Mouse (Mus musculus) liver, postnatal 0 days (tissue): ENCODE measurements around the gene Mchr1.

Experiments
- CTCF ChIP-seq: sonication (generic); IDR thresholded peaks from 2 replicates; pipeline ENCODE4 v1.5.1; 2016; ENCODE audit warnings: antibody characterized with exemption, low read depth
- EP300 ChIP-seq: IDR thresholded peaks from 2 replicates; pipeline ENCODE4 v1.6.1; 2016; ENCODE audit warnings: antibody characterized with exemption, low read depth, mild to moderate bottlenecking

DNA sequence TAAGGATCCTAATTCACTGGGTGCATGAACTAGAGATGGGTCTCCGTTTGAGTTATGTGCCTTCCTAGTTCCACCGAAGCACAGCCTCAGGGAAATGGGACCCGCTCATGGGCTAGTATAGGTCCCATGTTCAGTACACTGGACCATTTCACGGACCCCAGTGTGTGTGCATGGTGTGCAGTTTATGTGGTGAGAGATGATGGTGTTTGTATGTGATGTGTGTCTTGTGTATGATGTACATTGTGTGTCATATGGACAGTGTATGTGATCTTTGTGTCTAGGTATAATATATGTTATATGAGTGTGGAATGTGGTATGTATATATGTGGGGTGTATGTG lies 13.0 kb downstream of the Mchr1 start:
- TF ChIP-seq EP300 = no peak
- TF ChIP-seq CTCF = no peak
